Mouse (Mus musculus): ENCODE measurements around the gene Syne3. TPM values are rescaled to one million over a fixed set of nuclear protein-coding genes. Genes with fewer than 3 reads are reported as not detected.

Gene Syne3
- total and polyA plus RNA-seq, 3 experiments: 4.9 to 10.7 TPM; not detected in 1

- DNase-seq (ENCODE audit: low read depth, low spot score): no peak
- Histone ChIP-seq H3K27ac (ENCODE audit: control insufficient read depth, low read depth, low read length) (no peak overlapping the region), H3K27me3 (ENCODE audit: control insufficient read depth in 1 of 2, insufficient read depth in 2 of 2, low read length in 2 of 2) (no peaks in the 10 kb centered on the region), H3K9ac (ENCODE audit: control insufficient read depth, low read depth, low read length, poor library complexity, severe bottlenecking) (no peak overlapping the region), H3K4me3 (ENCODE audit: control insufficient read depth in 1 of 2, insufficient read depth in 1 of 2, low read depth in 2 of 2, low read length in 2 of 2) (no peak overlapping the region), H3K79me2 (ENCODE audit: control insufficient read depth, insufficient read depth, low read length, poor library complexity) (no peaks in the 10 kb centered on the region), H3K9me3 (replicated peaks; ENCODE audit: insufficient read depth, low read length) (no peaks in the 10 kb centered on the region), H3K36me3 (ENCODE audit: control insufficient read depth in 1 of 2, insufficient read depth in 2 of 2, low read length in 2 of 2) (no peaks in the 10 kb centered on the region), H3K4me1 (ENCODE audit: control insufficient read depth in 1 of 2, insufficient read depth in 2 of 2, low read length in 2 of 2) (no peaks in the 10 kb centered on the region)
- no peak for TF ChIP-seq MAX (IDR thresholded peaks at IDR 0.05; ENCODE audit: low read length)
- TF ChIP-seq MAZ (IDR thresholded peaks at IDR 0.05; ENCODE audit: low read depth, low read length): no peak
- no peak for TF ChIP-seq POLR2AphosphoS5 (IDR thresholded peaks at IDR 0.05; ENCODE audit: borderline replicate concordance, low read depth, low read length)
- no peak for TF ChIP-seq JUND (IDR thresholded peaks at IDR 0.05; ENCODE audit: low read depth, low read length)
- TF ChIP-seq ZC3H11A (IDR thresholded peaks at IDR 0.05; ENCODE audit: low read depth, low read length): no peak
- no peak for TF ChIP-seq UBTF (IDR thresholded peaks at IDR 0.05; ENCODE audit: borderline replicate concordance, insufficient read depth, low read depth, low read length)
- TF ChIP-seq TBP (IDR thresholded peaks at IDR 0.05; ENCODE audit: low read depth, low read length): no peak
- no peak for TF ChIP-seq CHD2 (IDR thresholded peaks at IDR 0.05; ENCODE audit: low read length)
- no peak for TF ChIP-seq ETS1 (IDR thresholded peaks at IDR 0.05; ENCODE audit: low read depth, low read length)
- no peak for TF ChIP-seq ZKSCAN1 (IDR thresholded peaks at IDR 0.05; ENCODE audit: low read depth, low read length)
- TF ChIP-seq NRF1 (IDR thresholded peaks at IDR 0.05; ENCODE audit: insufficient read depth, low read depth, low read length, poor library complexity, severe bottlenecking): no peak
- TF ChIP-seq MAFK (IDR thresholded peaks at IDR 0.05; ENCODE audit: borderline replicate concordance, low read depth, low read length): no peak
- TF ChIP-seq RAD21 (IDR thresholded peaks at IDR 0.05; ENCODE audit: low read depth, low read length): no peak
- TF ChIP-seq MYB (IDR thresholded peaks at IDR 0.05; ENCODE audit: low read depth, low read length): no peak
- TF ChIP-seq ZNF384 (IDR thresholded peaks at IDR 0.05; ENCODE audit: low read depth, low read length): no peak
- TF ChIP-seq GATA1 (IDR thresholded peaks at IDR 0.05; ENCODE audit: low read depth, low read length): no peak
- TF ChIP-seq POLR2A (IDR thresholded peaks at IDR 0.05; ENCODE audit: control insufficient read depth in 1 of 2, insufficient read depth in 1 of 2, low read depth in 1 of 2, low read length in 2 of 2, poor library complexity in 1 of 2): no peak
- no peak for TF ChIP-seq MEF2A (IDR thresholded peaks at IDR 0.05; ENCODE audit: extremely low read depth, insufficient replicate concordance, low read depth, low read length, poor library complexity, severe bottlenecking)
Measured at GRCm38 (mm10) chr12:104921071-104921470, 88.5 kb downstream of the Syne3 start.

DNA sequence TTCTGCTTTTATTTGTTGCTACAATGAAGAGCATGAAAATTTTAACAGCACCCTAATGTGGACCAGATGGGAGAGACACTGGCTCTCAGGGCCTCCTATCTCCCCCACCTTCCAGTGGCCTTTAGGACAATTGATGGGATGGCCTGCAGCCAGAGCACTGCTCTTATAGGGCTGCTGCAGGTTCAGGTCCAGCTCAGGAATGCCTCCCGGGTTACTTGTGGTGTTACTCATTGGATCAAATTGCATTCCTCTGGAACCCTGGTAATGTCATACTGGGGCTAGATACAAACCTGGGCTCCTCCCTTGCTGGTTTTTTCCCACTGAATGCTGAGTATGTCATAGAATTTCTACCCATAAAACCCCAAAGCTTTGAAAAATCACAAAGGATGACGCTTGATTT, 90.4 kb downstream of the Syne3 start:
- Histone ChIP-seq H3K9me3 (replicated peaks; ENCODE audit: insufficient read depth, low read length) (no peaks in the 10 kb centered on the region), H3K36me3 (ENCODE audit: control insufficient read depth in 1 of 2, insufficient read depth in 2 of 2, low read length in 2 of 2) (no peaks in the 10 kb centered on the region), H3K27ac (ENCODE audit: control insufficient read depth, low read depth, low read length) (no peak overlapping the region), H3K4me1 (ENCODE audit: control insufficient read depth in 1 of 2, insufficient read depth in 2 of 2, low read length in 2 of 2) (no peaks in the 10 kb centered on the region), H3K9ac (ENCODE audit: control insufficient read depth, low read depth, low read length, poor library complexity, severe bottlenecking) (no peak overlapping the region), H3K79me2 (ENCODE audit: control insufficient read depth, insufficient read depth, low read length, poor library complexity) (no peaks in the 10 kb centered on the region), H3K4me3 (ENCODE audit: control insufficient read depth in 1 of 2, insufficient read depth in 1 of 2, low read depth in 2 of 2, low read length in 2 of 2) (no peak overlapping the region), H3K27me3 (ENCODE audit: control insufficient read depth in 1 of 2, insufficient read depth in 2 of 2, low read length in 2 of 2) (no peaks in the 10 kb centered on the region)
- no peak for DNase-seq (ENCODE audit: low read depth, low spot score)
- TF ChIP-seq TAL1 (IDR thresholded peaks at IDR 0.05; ENCODE audit: low read length) (no peak), UBTF (IDR thresholded peaks at IDR 0.05; ENCODE audit: borderline replicate concordance, insufficient read depth, low read depth, low read length) (no peak), USF1 (IDR thresholded peaks at IDR 0.05; ENCODE audit: low read depth, low read length) (no peak), NRF1 (IDR thresholded peaks at IDR 0.05; ENCODE audit: insufficient read depth, low read depth, low read length, poor library complexity, severe bottlenecking) (no peak), EP300 (IDR thresholded peaks at IDR 0.05; ENCODE audit: low read depth in 1 of 2, low read length in 2 of 2) (no peak), GABPA (IDR thresholded peaks at IDR 0.05; ENCODE audit: low read depth, low read length) (no peak), JUND (IDR thresholded peaks at IDR 0.05; ENCODE audit: low read depth, low read length) (no peak), SMC3 (IDR thresholded peaks at IDR 0.05; ENCODE audit: low read depth, low read length) (no peak), TBP (IDR thresholded peaks at IDR 0.05; ENCODE audit: low read depth, low read length) (no peak), RAD21 (IDR thresholded peaks at IDR 0.05; ENCODE audit: low read depth, low read length) (no peak)
